Mouse (Mus musculus): Measurements from ENCODE around the gene Samd10.

Samd10 gene

GRCm38 (mm10) chr2:181592231-181593041 is 6.6 kb downstream of the Samd10 start, which contains the start of gene Zfp512b:
Gene Zfp512b, minus strand, starts transcription at chr2:181592803.
- in situ Hi-C loops (cut with MboI, MseI) = loop anchor here (5.0 to 25.0 kb wide), 2 partner anchors 70 to 205 kb away; partner anchors contain the start of genes Dnajc5 and Lime1

GRCm38 (mm10) chr2:181591528-181592085 is 7.4 kb downstream of the Samd10 start, which contains the start of gene Prpf6:
Gene Prpf6, plus strand, starts transcription at chr2:181591868.
- in situ Hi-C loops (cut with MboI, MseI) = loop anchor here (5.0 to 25.0 kb wide), 2 partner anchors 69 to 204 kb away; partner anchors contain the start of genes Dnajc5 and Lime1

- in situ Hi-C loops (cut with MboI, MseI) = loop anchor here (5.0 to 25.0 kb wide), 2 partner anchors 68 to 203 kb away; partner anchors contain the start of genes Dnajc5 and Lime1
Observed at GRCm38 (mm10) chr2:181590471-181590870, 8.5 kb downstream of the Samd10 start.

- in situ Hi-C loops (cut with MboI, MseI) = loop anchor here (5.0 to 25.0 kb wide), 2 partner anchors 67 to 202 kb away; partner anchors contain the start of genes Dnajc5 and Lime1
Observed at GRCm38 (mm10) chr2:181589732-181590105, 9.3 kb downstream of the Samd10 start.

GRCm38 (mm10) chr2:181589011-181589731 is 9.8 kb downstream of the Samd10 start:
- in situ Hi-C loops (cut with MboI, MseI) = loop anchor here (25.0 kb wide), 1 partner anchor 202 kb away; the partner anchor contains the start of gene Lime1

GRCm38 (mm10) chr2:181588229-181588780 is 10.7 kb downstream of the Samd10 start:
- in situ Hi-C loops (cut with MboI, MseI) = loop anchor here (25.0 kb wide), 1 partner anchor 201 kb away; the partner anchor contains the start of gene Lime1

GRCm38 (mm10) chr2:181587796-181588195 is 11.2 kb downstream of the Samd10 start:
- in situ Hi-C loops (cut with MboI, MseI) = loop anchor here (25.0 kb wide), 1 partner anchor 200 kb away; the partner anchor contains the start of gene Lime1

- in situ Hi-C loops (cut with MboI, MseI) = loop anchor here (25.0 kb wide), 1 partner anchor 199 kb away; the partner anchor contains the start of gene Lime1
Observed at GRCm38 (mm10) chr2:181586124-181586523, 12.9 kb downstream of the Samd10 start.

GRCm38 (mm10) chr2:181585506-181585905 is 13.5 kb downstream of the Samd10 start:
- in situ Hi-C loops (cut with MboI, MseI) = loop anchor here (25.0 kb wide), 1 partner anchor 198 kb away; the partner anchor contains the start of gene Lime1

GRCm38 (mm10) chr2:181584411-181584942 is 14.5 kb downstream of the Samd10 start, which contains the start of gene Uckl1:
Gene Uckl1, minus strand, starts transcription at chr2:181584892.
- in situ Hi-C loops (cut with MboI, MseI) = loop anchor here (25.0 kb wide), 1 partner anchor 197 kb away; the partner anchor contains the start of gene Lime1

- in situ Hi-C loops (cut with MboI, MseI) = loop anchor here (25.0 kb wide), 1 partner anchor 196 kb away; the partner anchor contains the start of gene Lime1
Observed at GRCm38 (mm10) chr2:181583460-181584257, 15.4 kb downstream of the Samd10 start.

- in situ Hi-C loops (cut with MboI, MseI) = loop anchor here (25.0 kb wide), 1 partner anchor 196 kb away; the partner anchor contains the start of gene Lime1
Observed at GRCm38 (mm10) chr2:181582939-181583338, 16.1 kb downstream of the Samd10 start.

GRCm38 (mm10) chr2:181582358-181582757 is 16.7 kb downstream of the Samd10 start:
- in situ Hi-C loops (cut with MboI, MseI) = loop anchor here (25.0 kb wide), 1 partner anchor 195 kb away; the partner anchor contains the start of gene Lime1

- in situ Hi-C loops (cut with MboI, MseI) = loop anchor here (25.0 kb wide), 1 partner anchor 194 kb away; the partner anchor contains the start of gene Lime1
Observed at GRCm38 (mm10) chr2:181581402-181582120, 17.5 kb downstream of the Samd10 start.

- in situ Hi-C loops (cut with MboI, MseI) = loop anchor here (25.0 kb wide), 1 partner anchor 194 kb away; the partner anchor contains the start of gene Lime1
Observed at GRCm38 (mm10) chr2:181581016-181581401, 18.0 kb downstream of the Samd10 start.

- in situ Hi-C loops (cut with MboI, MseI) = loop anchor here (25.0 kb wide), 1 partner anchor 193 kb away; the partner anchor contains the start of gene Lime1
Observed at GRCm38 (mm10) chr2:181580131-181580772, 18.8 kb downstream of the Samd10 start.

GRCm38 (mm10) chr2:181579681-181580080 is 19.3 kb downstream of the Samd10 start:
- in situ Hi-C loops (cut with MboI, MseI) = loop anchor here (25.0 kb wide), 1 partner anchor 192 kb away; the partner anchor contains the start of gene Lime1

Data from T-helper 1 cell (primary cell).